Mouse (Mus musculus) ES-Bruce4 (cell line): ENCODE data around the gene Btbd7.
A peak's percentile ranks its signal among the peaks of the same experiment; 100 is the strongest.

Experiments used
- CTCF ChIP-seq: IDR thresholded peaks from one replicate; pipeline ENCODE4 v1.8.1; 2011; ENCODE audit warnings: low read depth, low read length
- POLR2A ChIP-seq: IDR thresholded peaks from one replicate; pipeline ENCODE4 v1.8.1; 2011; ENCODE audit warnings: low read length; ENCODE audit not compliant: insufficient read depth

DNA sequence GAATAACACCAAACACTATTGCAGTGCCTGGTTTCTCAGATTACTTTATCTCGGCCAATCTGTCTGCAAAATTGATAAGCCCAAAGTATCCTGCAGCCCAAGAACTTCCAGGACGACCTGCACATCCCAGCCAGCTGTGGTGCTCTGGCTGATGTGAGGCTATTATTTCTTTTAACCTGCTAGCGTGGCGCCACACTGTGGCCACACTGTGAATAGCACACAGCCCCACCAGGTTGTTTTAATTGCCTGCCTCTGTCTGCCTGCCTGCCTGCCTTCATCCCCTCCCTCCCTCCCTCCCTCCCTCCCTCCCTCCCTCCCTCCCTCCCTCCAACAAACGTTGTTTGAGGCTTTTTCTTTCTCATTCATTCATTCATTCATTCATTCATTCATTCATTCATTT, 144.9 kb downstream of the Btbd7 start:
- TF ChIP-seq POLR2A (no peak), CTCF (peak; percentile 93)
